Mouse (Mus musculus): ENCODE data around the gene Mgat4a. TPM values are rescaled to one million over a fixed set of nuclear protein-coding genes. Genes with fewer than 3 reads are reported as not detected.

Mgat4a gene
- 5.4 and 7.2 TPM in 2 replicates for polyA plus RNA-seq (2015; fragmentation: Nextera tagmentation; extraction: Ambion mirVana)

DNA sequence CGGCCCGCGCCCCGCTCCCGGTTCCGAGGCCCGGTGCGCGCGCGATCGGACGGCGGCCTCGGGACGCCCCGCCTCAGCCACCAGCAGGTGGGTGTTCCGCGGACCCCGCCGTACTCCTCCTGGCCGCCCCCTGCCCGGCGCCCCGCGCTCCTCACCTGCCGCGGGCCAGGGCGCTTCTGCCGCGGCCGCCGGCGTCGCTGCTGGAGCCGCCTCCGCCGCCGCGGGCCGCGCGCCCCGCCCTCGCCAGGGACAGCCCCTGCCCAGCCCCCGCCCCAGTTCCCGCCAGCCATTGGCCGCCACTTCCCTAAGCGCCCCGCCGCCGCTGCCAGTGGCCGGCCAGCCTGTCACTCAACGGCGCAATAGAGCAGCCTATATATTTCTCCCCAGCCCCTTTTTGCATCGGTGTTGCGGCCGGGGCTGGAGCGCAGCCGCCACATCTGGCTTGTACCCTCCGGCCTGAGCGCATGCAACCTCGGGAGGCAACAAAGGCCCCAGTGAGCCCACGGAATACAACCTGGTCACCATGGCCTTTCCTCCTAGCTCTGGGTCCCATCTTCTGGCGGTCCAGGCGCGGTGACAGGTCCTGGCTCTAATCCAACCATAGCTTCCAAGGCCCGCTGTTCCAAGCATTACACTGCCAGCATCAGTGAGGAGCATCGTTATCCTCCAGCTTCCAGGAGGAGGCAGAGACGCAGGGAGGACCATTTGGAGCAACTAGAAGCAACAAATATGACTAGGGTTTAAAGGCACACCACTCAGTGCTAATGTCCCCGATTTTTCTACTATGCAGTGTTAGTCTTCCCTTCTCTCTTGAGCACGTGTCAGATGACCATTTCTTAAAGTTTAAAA lies at the start of gene Mgat4a:
Gene Mgat4a, minus strand, starts transcription at position 207 of the 849 bp plus-strand sequence.
- peak within 1 kb of the TSS; percentile 75 for H3K4me3 ChIP-seq (replicated peaks)
- peak within 1 kb of the TSS; percentile 86 for H3K27ac ChIP-seq
- H3K4me1 ChIP-seq (replicated peaks) = peaks cover 15% of the 10 kb centered on the region
- H3K9me3 ChIP-seq = no peaks in the 10 kb centered on the region
- H3K36me3 ChIP-seq = no peaks in the 10 kb centered on the region
- peak; percentile 100 for ATAC-seq
- WGBS = 1% methylated on average over 47 of the region's 72 CpGs
- H3K4me2 ChIP-seq (replicated peaks) = peak within 1 kb of the TSS; percentile 87
- peaks cover 15% of the 10 kb centered on the region for H3K27me3 ChIP-seq
- peak within 1 kb of the TSS; percentile 83 for H3K9ac ChIP-seq (replicated peaks)

DNA sequence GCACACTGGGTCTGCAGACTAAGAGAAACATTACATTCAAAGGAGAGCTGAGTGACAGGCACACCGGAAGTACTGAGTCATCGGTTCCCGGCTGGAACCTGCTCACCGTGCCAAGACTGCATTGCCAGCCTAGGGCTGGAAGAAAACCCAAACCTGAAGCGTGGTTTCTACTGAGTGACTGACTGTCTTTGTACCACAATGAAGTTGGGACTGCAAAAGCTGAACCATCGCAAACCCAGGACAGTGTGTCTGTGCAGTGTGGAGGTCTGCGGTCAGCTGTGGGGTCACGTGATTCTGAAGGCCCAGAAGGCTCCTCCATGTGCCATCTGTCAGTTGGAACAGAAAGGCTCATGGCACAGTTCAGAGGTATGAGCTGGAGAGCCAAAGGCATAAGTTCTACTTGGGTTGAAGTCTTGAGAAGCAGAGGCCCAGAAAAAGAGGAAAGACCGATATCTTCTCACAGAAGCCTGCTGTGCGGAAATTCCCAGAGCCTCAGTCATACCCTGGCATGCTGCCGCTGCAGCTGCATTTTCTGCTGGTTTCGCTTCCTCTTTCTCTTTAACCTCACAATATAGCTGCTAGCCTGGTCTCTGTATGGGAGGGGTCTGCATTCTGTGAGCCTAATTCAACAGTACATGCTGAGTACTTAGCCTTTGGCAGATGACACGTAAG lies 45.1 kb upstream of the Mgat4a start:
- H3K27ac ChIP-seq = no peak overlapping the region
- no peaks in the 10 kb centered on the region for H3K4me1 ChIP-seq (replicated peaks)
- WGBS = 91% methylated on average over 13 of the region's 13 CpGs
- H3K9me3 ChIP-seq = no peaks in the 10 kb centered on the region
- H3K36me3 ChIP-seq = no peaks in the 10 kb centered on the region
- no peak overlapping the region for H3K4me2 ChIP-seq (replicated peaks)
- no peak for ATAC-seq
- H3K9ac ChIP-seq (replicated peaks) = no peak overlapping the region
- no peaks in the 10 kb centered on the region for H3K27me3 ChIP-seq
- H3K4me3 ChIP-seq (replicated peaks) = no peak overlapping the region

DNA sequence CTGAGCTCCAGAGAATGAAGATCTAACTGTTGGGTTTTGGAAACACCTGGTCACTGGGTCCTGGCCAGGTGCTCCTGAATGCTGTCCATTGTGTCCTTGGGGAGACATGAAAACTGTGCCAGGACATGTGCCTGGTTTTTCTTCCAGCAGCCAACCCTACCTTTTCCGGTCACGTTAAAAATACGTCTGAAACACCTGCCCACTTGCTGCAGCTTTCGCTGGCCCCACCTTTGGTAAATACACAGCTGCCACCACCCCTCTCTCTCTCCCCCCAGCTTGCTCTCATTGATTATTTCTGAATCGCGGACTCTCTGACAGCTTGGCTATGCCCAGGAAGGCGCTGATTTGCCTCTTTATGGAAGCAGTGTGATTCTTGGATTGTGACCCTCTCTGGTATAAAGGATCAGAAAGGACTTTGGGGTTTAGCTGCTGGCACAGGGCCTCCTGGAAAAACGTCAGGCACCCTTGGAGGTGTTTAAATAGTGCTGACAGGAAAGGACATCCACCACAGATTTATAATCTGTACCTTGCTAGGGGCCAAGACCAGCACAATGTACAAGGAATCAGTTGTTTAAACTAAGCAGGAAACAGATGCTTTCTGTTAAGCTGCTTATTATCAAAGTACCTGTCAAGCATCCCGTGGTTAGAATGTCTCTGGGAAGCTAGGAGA lies 43.1 kb upstream of the Mgat4a start:
- Histone ChIP-seq H3K4me3 (replicated peaks) (no peak overlapping the region), H3K4me1 (replicated peaks) (no peaks in the 10 kb centered on the region), H3K9me3 (no peaks in the 10 kb centered on the region), H3K9ac (replicated peaks) (no peak overlapping the region), H3K27ac (no peak overlapping the region), H3K4me2 (replicated peaks) (no peak overlapping the region), H3K27me3 (no peaks in the 10 kb centered on the region), H3K36me3 (no peaks in the 10 kb centered on the region)
- WGBS = 78% methylated on average over 9 of the region's 9 CpGs
- no peak for ATAC-seq

DNA sequence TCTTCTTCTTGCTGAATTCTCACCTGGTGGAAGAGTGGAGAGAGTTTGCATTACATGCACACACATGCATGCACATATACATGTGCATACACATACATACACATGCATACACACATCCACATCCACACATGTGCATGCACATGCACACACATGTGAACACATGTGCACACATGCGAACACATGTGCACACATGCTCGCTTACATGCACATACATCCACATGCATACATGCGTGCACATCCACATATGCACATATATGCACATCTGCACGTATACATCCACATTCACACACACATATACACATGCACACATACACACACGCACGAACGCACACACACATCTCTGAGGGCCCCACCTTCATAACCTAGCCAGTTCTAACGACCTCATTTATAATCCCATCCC lies 42.4 kb upstream of the Mgat4a start:
- H3K4me2 ChIP-seq (replicated peaks) = no peak overlapping the region
- 90% methylated on average over 8 of the region's 8 CpGs for WGBS
- H3K36me3 ChIP-seq = no peaks in the 10 kb centered on the region
- H3K9me3 ChIP-seq = no peaks in the 10 kb centered on the region
- no peaks in the 10 kb centered on the region for H3K27me3 ChIP-seq
- no peak for ATAC-seq
- H3K4me3 ChIP-seq (replicated peaks) = no peak overlapping the region
- H3K4me1 ChIP-seq (replicated peaks) = no peaks in the 10 kb centered on the region
- H3K9ac ChIP-seq (replicated peaks) = no peak overlapping the region
- no peak overlapping the region for H3K27ac ChIP-seq

DNA sequence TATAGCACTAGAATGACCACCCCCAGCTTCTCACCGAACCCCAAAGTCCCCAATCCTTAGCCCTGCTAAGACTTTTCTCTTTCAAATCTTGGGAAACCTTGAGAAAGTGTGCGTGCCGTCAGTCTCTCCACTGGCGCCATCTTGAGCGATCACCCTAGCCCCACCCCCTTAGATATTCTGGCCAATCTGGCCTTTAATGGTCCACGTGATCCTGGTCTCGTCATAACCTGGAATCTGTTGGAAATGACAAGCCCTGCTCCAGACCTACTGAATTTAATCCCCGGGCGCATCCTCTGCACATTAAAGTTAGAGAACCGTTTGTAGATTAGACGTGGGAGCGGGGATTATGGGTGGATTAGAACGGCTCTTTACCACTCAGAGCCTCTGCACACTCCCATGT lies 38.9 kb upstream of the Mgat4a start:
- Histone ChIP-seq H3K4me1 (replicated peaks) (no peaks in the 10 kb centered on the region), H3K36me3 (no peaks in the 10 kb centered on the region), H3K4me2 (replicated peaks) (no peak overlapping the region), H3K9me3 (no peaks in the 10 kb centered on the region), H3K9ac (replicated peaks) (no peak overlapping the region), H3K27me3 (no peaks in the 10 kb centered on the region), H3K27ac (no peak overlapping the region), H3K4me3 (replicated peaks) (no peak overlapping the region)
- WGBS = 93% methylated on average over 13 of the region's 13 CpGs
- no peak for ATAC-seq

DNA sequence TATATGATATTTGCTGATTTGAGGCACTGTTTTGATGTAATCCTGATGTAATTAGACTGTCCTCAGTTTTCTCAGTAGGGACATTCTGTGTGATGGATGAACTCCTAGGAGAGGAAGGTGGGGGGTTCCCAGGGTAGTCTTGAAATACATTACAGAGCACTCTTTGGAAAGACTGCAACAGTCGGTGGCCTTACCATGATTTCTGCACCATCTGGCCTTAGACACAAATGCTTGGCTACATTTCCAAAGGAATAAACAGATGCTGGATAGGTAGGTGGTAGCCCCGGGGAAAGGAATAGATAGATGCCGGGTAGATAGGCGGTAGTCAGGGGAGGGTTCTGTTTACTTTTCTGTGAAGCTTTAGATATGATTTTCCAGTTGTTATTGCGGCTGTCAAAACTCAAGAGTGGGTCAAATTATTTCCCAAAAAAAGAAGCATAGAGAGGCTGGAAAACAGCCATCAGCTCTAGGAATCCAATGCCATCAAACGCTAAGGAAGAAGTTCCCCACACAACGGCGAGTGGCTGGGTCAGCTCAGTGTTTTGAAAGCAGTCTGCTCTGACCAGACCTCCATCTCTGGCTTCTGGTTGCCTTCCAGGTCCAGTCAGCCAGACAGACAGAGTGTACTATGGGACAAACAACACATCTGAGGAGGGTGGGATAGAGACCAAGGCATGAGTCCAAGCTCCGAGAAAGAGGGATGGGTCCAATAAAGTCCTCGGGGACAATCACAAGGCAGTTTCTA lies 31.9 kb upstream of the Mgat4a start:
- no peak overlapping the region for H3K27ac ChIP-seq
- no peaks in the 10 kb centered on the region for H3K27me3 ChIP-seq
- H3K4me2 ChIP-seq (replicated peaks) = no peak overlapping the region
- H3K4me3 ChIP-seq (replicated peaks) = no peak overlapping the region
- H3K4me1 ChIP-seq (replicated peaks) = no peaks in the 10 kb centered on the region
- H3K9ac ChIP-seq (replicated peaks) = no peak overlapping the region
- no peaks in the 10 kb centered on the region for H3K9me3 ChIP-seq
- 89% methylated on average over 10 of the region's 10 CpGs for WGBS
- H3K36me3 ChIP-seq = no peaks in the 10 kb centered on the region
- no peak for ATAC-seq

DNA sequence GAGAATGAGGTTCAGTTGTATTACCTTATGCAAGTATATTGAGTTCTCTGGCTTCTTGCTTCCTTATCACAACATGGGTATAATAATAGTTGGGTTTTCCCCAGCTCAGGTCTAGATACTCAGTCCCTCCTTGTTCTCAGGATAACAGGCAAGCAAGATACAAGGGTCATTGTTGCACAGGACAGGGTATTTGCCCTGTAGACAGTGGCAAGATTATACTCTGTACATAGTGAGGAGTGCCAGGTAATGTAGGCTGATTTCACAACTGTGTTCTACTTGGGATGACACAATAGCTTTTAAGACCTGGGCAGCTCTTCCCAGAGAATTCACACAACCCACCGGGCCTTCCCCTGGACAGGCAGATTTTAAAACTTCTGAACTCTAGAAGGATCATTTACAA lies 27.6 kb upstream of the Mgat4a start:
- no peak overlapping the region for H3K4me2 ChIP-seq (replicated peaks)
- H3K27ac ChIP-seq = no peak overlapping the region
- no peak for ATAC-seq
- WGBS = 93% methylated on average over 1 of the region's 1 CpGs
- no peak overlapping the region for H3K4me3 ChIP-seq (replicated peaks)
- H3K9me3 ChIP-seq = no peaks in the 10 kb centered on the region
- peaks cover 5% of the 10 kb centered on the region; the same call in 1 of the 2 replicates for H3K4me1 ChIP-seq (replicated peaks)
- H3K27me3 ChIP-seq = no peaks in the 10 kb centered on the region
- H3K36me3 ChIP-seq = no peaks in the 10 kb centered on the region
- no peak overlapping the region for H3K9ac ChIP-seq (replicated peaks)

DNA sequence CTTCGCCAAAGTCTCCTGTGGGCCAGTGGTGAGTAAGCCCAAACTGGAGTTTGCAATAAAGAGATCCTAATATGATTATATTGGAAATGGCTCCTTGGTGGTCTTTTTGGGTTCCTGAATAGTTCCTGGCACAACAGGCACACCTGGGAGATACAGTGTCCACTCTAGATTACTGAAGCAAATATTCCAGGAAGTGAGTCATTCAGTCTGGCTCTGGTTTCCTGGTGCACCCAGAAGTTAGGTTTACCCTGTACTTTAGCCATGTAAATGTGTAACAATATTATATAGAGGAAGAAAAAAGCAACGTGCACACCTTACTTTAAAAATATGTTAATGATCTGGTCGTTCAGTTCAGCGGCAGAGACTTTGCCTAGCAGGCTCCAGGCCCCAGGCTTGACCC lies 25.9 kb upstream of the Mgat4a start:
- Histone ChIP-seq H3K9me3 (no peaks in the 10 kb centered on the region), H3K4me2 (replicated peaks) (no peak overlapping the region), H3K9ac (replicated peaks) (no peak overlapping the region), H3K27ac (no peak overlapping the region), H3K36me3 (no peaks in the 10 kb centered on the region), H3K4me3 (replicated peaks) (no peak overlapping the region), H3K27me3 (no peaks in the 10 kb centered on the region), H3K4me1 (replicated peaks) (peaks cover 5% of the 10 kb centered on the region; the same call in 1 of the 2 replicates)
- 90% methylated on average over 4 of the region's 4 CpGs for WGBS
- no peak for ATAC-seq

DNA sequence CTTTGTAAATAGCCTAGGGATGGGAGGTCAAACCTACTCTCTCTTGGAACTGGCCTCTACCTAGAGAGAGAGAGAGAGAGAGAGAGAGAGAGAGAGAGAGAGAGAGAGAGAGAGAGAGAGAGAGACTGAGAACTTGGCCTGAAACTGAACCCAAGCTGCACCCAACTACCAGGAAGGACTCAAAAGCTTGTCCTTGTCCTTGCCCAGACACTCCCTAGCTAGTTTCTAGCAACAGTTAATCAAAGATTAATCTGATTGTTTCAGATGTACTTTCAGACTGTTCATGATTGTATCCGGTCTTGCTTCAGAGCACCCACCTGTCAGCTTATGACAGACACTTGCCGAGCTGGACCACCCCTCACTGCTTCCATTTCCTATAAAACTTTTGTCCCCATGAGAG lies 25.5 kb upstream of the Mgat4a start:
- H3K27ac ChIP-seq = no peak overlapping the region
- no peak for ATAC-seq
- WGBS = 82% methylated on average over 2 of the region's 2 CpGs
- H3K9ac ChIP-seq (replicated peaks) = no peak overlapping the region
- H3K36me3 ChIP-seq = no peaks in the 10 kb centered on the region
- H3K4me1 ChIP-seq (replicated peaks) = peaks cover 5% of the 10 kb centered on the region; the same call in 1 of the 2 replicates
- no peak overlapping the region for H3K4me3 ChIP-seq (replicated peaks)
- H3K9me3 ChIP-seq = no peaks in the 10 kb centered on the region
- no peaks in the 10 kb centered on the region for H3K27me3 ChIP-seq
- no peak overlapping the region for H3K4me2 ChIP-seq (replicated peaks)

DNA sequence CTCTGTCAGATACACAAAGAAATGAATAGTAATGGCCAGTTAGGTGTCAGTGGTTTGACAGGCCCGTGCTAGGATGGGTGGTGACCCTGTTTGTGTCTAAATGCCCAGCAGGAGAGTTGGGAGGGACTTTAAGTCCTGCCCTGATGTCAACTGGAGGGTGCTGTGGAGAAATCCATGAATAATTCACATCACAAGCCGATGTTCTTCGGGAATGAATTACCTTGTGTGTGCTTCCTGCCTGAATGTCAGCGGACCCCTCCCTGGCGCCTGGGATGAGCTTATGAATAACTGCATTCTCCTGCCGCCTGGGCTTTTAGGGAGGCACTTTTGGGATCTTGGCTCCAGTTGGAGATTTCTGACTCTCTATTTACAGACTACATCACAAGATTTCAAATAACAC lies 24.6 kb upstream of the Mgat4a start:
- no peak for ATAC-seq
- Histone ChIP-seq H3K9ac (replicated peaks) (no peak overlapping the region), H3K9me3 (no peaks in the 10 kb centered on the region), H3K4me3 (replicated peaks) (no peak overlapping the region), H3K4me1 (replicated peaks) (peaks cover 5% of the 10 kb centered on the region; the same call in 1 of the 2 replicates), H3K27me3 (no peaks in the 10 kb centered on the region), H3K36me3 (no peaks in the 10 kb centered on the region), H3K27ac (no peak overlapping the region), H3K4me2 (replicated peaks) (no peak overlapping the region)
- WGBS = 16% methylated on average over 6 of the region's 6 CpGs

DNA sequence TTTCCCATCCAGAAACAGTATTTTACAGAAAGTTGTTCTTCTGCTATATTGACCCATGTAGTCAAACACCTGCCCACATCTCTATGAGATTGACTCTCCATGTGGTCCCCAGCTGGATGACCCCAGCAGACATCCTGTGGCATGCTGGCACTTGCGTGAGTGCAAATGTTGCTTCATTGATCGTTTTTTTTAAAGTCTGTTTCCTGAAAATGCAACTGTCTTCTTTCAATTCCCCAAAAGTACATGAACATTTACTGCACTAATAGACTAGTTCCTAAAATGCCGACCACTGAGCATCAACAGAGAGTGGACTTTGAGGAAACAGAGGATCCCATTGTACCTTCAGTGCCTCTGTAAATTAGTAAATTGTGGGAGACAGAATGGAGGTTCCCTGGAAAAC lies 21.1 kb upstream of the Mgat4a start:
- peaks cover 5% of the 10 kb centered on the region; the same call in 1 of the 2 replicates for H3K4me1 ChIP-seq (replicated peaks)
- no peak overlapping the region for H3K27ac ChIP-seq
- no peaks in the 10 kb centered on the region for H3K27me3 ChIP-seq
- H3K9me3 ChIP-seq = no peaks in the 10 kb centered on the region
- no peak overlapping the region for H3K4me3 ChIP-seq (replicated peaks)
- no peak overlapping the region for H3K9ac ChIP-seq (replicated peaks)
- WGBS = 88% methylated on average over 3 of the region's 3 CpGs
- no peak for ATAC-seq
- H3K4me2 ChIP-seq (replicated peaks) = no peak overlapping the region
- no peaks in the 10 kb centered on the region for H3K36me3 ChIP-seq

Data from midbrain, embryonic 13.5 days (tissue).